In genomic region chr7:19603055-19603454, GRCm38 (mm10) we compare ENCODE assay signal across 9 mouse cellular contexts. TPM values are rescaled to one million over a fixed set of nuclear protein-coding genes. Genes with fewer than 3 reads are reported as not detected.
DNase-seq lines count a peak whose midpoint lies in the region; ATAC-seq lines count a peak whose summit lies in the region.
"Had no signal": no experiment of that assay in that cellular context is flagged by ENCODE, and none has a peak within 500 bp of the region (broad histone marks: within the 10 kb centered on the region; RNA-seq: fewer than 3 reads in every experiment).

No protein-coding gene starts in this region.

- H3K9ac ChIP-seq in heart, embryonic 15.5 days: 0 out of 2 replicates have a peak overlapping the region, but pooled peaks have one; percentile 96
- peak overlapping the region; percentile 80 for H3K9ac ChIP-seq in hindbrain, embryonic 16.5 days (ENCODE audit: low read depth, low read length)
- H3K9ac ChIP-seq in midbrain, embryonic 16.5 days (ENCODE audit: low read depth, low read length): no peak overlapping the region

- H3K4me1 ChIP-seq in heart, embryonic 15.5 days (replicated peaks): peaks cover 32% of the 10 kb centered on the region
- H3K4me1 ChIP-seq in hindbrain, embryonic 16.5 days (ENCODE audit: control insufficient read depth, insufficient read depth, low read depth, low read length): peaks cover 27% of the 10 kb centered on the region
- H3K4me1 ChIP-seq in midbrain, embryonic 16.5 days (ENCODE audit: control insufficient read depth, insufficient read depth, low read length): peaks cover 27% of the 10 kb centered on the region

- H3K4me2 ChIP-seq in heart, embryonic 15.5 days: peak overlapping the region; percentile 83
- H3K4me2 ChIP-seq in hindbrain, embryonic 16.5 days (ENCODE audit: low read length): peak overlapping the region; percentile 82
- peak overlapping the region; percentile 66 for H3K4me2 ChIP-seq in midbrain, embryonic 16.5 days (ENCODE audit: low read length)

- H3K27me3 ChIP-seq in heart, embryonic 15.5 days: no peaks in the 10 kb centered on the region
- H3K27me3 ChIP-seq in hindbrain, embryonic 16.5 days (replicated peaks; ENCODE audit: control insufficient read depth, insufficient read depth, low read length): no peaks in the 10 kb centered on the region
- H3K27me3 ChIP-seq in midbrain, embryonic 16.5 days (ENCODE audit: control insufficient read depth, insufficient read depth, low read depth, low read length): no peaks in the 10 kb centered on the region

- peak overlapping the region; percentile 94 for H3K4me3 ChIP-seq in heart, embryonic 15.5 days
- peak overlapping the region; percentile 65 for H3K4me3 ChIP-seq in hindbrain, embryonic 16.5 days (ENCODE audit: low read length)
- H3K4me3 ChIP-seq in midbrain, embryonic 16.5 days (ENCODE audit: low read depth, low read length): peak overlapping the region; percentile 80

- H3K27ac ChIP-seq in heart, embryonic 15.5 days: no peak overlapping the region
- no peak overlapping the region for H3K27ac ChIP-seq in hindbrain, embryonic 16.5 days (ENCODE audit: low read depth, low read length)
- no peak overlapping the region for H3K27ac ChIP-seq in midbrain, embryonic 16.5 days (ENCODE audit: low read length)

- WGBS in heart, embryonic 15.5 days: 72% methylated on average over 12 of the region's 12 CpGs
- 81% methylated on average over 12 of the region's 12 CpGs for WGBS in hindbrain, embryonic 16.5 days
- 90% methylated on average over 12 of the region's 12 CpGs for WGBS in midbrain, embryonic 16.5 days

- DNase-seq in heart, adult 8-10 months (ENCODE audit: low spot score): no peak
- DNase-seq in ZHBTc4 (ENCODE audit: low read depth, low spot score): peak; percentile 69
- DNase-seq in gastrocnemius, postnatal 10 days: no peak
- DNase-seq in frontal cortex, adult 2 months (ENCODE audit: extremely low spot score in 1 of 2, low spot score in 1 of 2): no peak
- DNase-seq in spleen, postnatal 4 days (ENCODE audit: low spot score in 2 of 2): no peak
- DNase-seq: cerebellum, postnatal 10 days had no signal

- peaks cover 26% of the 10 kb centered on the region; the same call in 1 of the 2 replicates for H3K36me3 ChIP-seq in heart, embryonic 15.5 days
- 0 out of 2 replicates have a peak, but pooled peaks cover 2% of the 10 kb centered on the region for H3K36me3 ChIP-seq in hindbrain, embryonic 16.5 days (ENCODE audit: control insufficient read depth, insufficient read depth, low read length)
- peaks cover 7% of the 10 kb centered on the region for H3K36me3 ChIP-seq in midbrain, embryonic 16.5 days (ENCODE audit: control insufficient read depth, insufficient read depth, low read length)

- no peaks in the 10 kb centered on the region for H3K9me3 ChIP-seq in heart, embryonic 15.5 days (replicated peaks)
- H3K9me3 ChIP-seq in hindbrain, embryonic 16.5 days (ENCODE audit: control insufficient read depth, low read length): no peaks in the 10 kb centered on the region
- no peaks in the 10 kb centered on the region for H3K9me3 ChIP-seq in midbrain, embryonic 16.5 days (replicated peaks; ENCODE audit: control insufficient read depth, low read length, poor library complexity, severe bottlenecking)

- no peak for ATAC-seq in heart, embryonic 15.5 days (replicated peaks; ENCODE audit: insufficient number of reproducible peaks, insufficient read depth, low FRiP score, low read depth)
- no peak for ATAC-seq in hindbrain, embryonic 16.5 days
- ATAC-seq in midbrain, embryonic 16.5 days: no peak

RNA-seq across cellular contexts. Expression of gene Clasrp, which starts 1.2 kb away (rescaled TPM):
- polyA plus RNA-seq in heart, embryonic 15.5 days (2015; fragmentation: Nextera tagmentation; extraction: Ambion mirVana): 28.5 and 39.0 TPM in 2 replicates
- 10 to 100 TPM in 3 of 4 experiments, 1 to 10 TPM in 1; 9.6 to 16.8 (median 12.1) TPM for total RNA-seq in heart, adult 8-10 months (2022)
- 54.1 and 54.4 TPM in 2 replicates for polyA plus RNA-seq in hindbrain, embryonic 16.5 days (2015; fragmentation: Nextera tagmentation; extraction: Ambion mirVana)
- polyA plus RNA-seq in midbrain, embryonic 16.5 days (2015; fragmentation: Nextera tagmentation; extraction: Ambion mirVana): 58.6 TPM in 2 replicates
- 10 to 100 TPM; 15.2 to 23.2 TPM for total RNA-seq in gastrocnemius, postnatal 10 days (2021)
- polyA plus RNA-seq in frontal cortex, adult 2 months (2012; rRNA removed): 152 and 164 TPM in 2 replicates

RNA-seq across cellular contexts. Expression of gene Gemin7, which starts 25.7 kb away (rescaled TPM):
- polyA plus RNA-seq in heart, embryonic 15.5 days (2015; fragmentation: Nextera tagmentation; extraction: Ambion mirVana): 111 and 131 TPM in 2 replicates
- total RNA-seq in heart, adult 8-10 months (2022): 10 to 100 TPM; 44.9 to 65.4 (median 52.1) TPM
- polyA plus RNA-seq in hindbrain, embryonic 16.5 days (2015; fragmentation: Nextera tagmentation; extraction: Ambion mirVana): 147 and 162 TPM in 2 replicates
- polyA plus RNA-seq in midbrain, embryonic 16.5 days (2015; fragmentation: Nextera tagmentation; extraction: Ambion mirVana): 143 and 145 TPM in 2 replicates
- total RNA-seq in gastrocnemius, postnatal 10 days (2021): 10 to 100 TPM; 52.0 to 59.8 TPM
- polyA plus RNA-seq in frontal cortex, adult 2 months (2012; rRNA removed): 47.9 and 49.9 TPM in 2 replicates

RNA-seq across cellular contexts. Expression of gene Zfp296, which starts 26.0 kb away (rescaled TPM):
- 0.38 and 0.42 TPM in 2 replicates for polyA plus RNA-seq in heart, embryonic 15.5 days (2015; fragmentation: Nextera tagmentation; extraction: Ambion mirVana)
- total RNA-seq in heart, adult 8-10 months (2022): under 1 TPM; 0.25 to 0.84 (median 0.34) TPM
- 0.20 and 0.46 TPM in 2 replicates for polyA plus RNA-seq in hindbrain, embryonic 16.5 days (2015; fragmentation: Nextera tagmentation; extraction: Ambion mirVana)
- polyA plus RNA-seq in midbrain, embryonic 16.5 days (2015; fragmentation: Nextera tagmentation; extraction: Ambion mirVana): 0.11 and 0.14 TPM in 2 replicates
- under 1 TPM; 0.21 to 0.23 TPM for total RNA-seq in gastrocnemius, postnatal 10 days (2021)
- polyA plus RNA-seq in frontal cortex, adult 2 months (2012; rRNA removed): 2.0 and 2.9 TPM in 2 replicates

RNA-seq across cellular contexts. Expression of gene Relb, which starts 26.2 kb away (rescaled TPM):
- polyA plus RNA-seq in heart, embryonic 15.5 days (2015; fragmentation: Nextera tagmentation; extraction: Ambion mirVana): 6.1 and 10.0 TPM in 2 replicates
- total RNA-seq in heart, adult 8-10 months (2022): 1 to 10 TPM; 6.4 to 9.2 (median 7.7) TPM
- polyA plus RNA-seq in hindbrain, embryonic 16.5 days (2015; fragmentation: Nextera tagmentation; extraction: Ambion mirVana): 6.7 and 6.9 TPM in 2 replicates
- polyA plus RNA-seq in midbrain, embryonic 16.5 days (2015; fragmentation: Nextera tagmentation; extraction: Ambion mirVana): 6.1 and 6.5 TPM in 2 replicates
- total RNA-seq in gastrocnemius, postnatal 10 days (2021): 1 to 10 TPM; 7.3 to 9.0 TPM
- 6.1 and 6.5 TPM in 2 replicates for polyA plus RNA-seq in frontal cortex, adult 2 months (2012; rRNA removed)

RNA-seq across cellular contexts. Expression of gene Ppp1r37, which starts 40.2 kb away (rescaled TPM):
- 15.8 and 24.0 TPM in 2 replicates for polyA plus RNA-seq in heart, embryonic 15.5 days (2015; fragmentation: Nextera tagmentation; extraction: Ambion mirVana)
- total RNA-seq in heart, adult 8-10 months (2022): 10 to 100 TPM; 61.6 to 72.9 (median 63.8) TPM
- polyA plus RNA-seq in hindbrain, embryonic 16.5 days (2015; fragmentation: Nextera tagmentation; extraction: Ambion mirVana): 37.7 and 38.3 TPM in 2 replicates
- 34.7 and 37.8 TPM in 2 replicates for polyA plus RNA-seq in midbrain, embryonic 16.5 days (2015; fragmentation: Nextera tagmentation; extraction: Ambion mirVana)
- total RNA-seq in gastrocnemius, postnatal 10 days (2021): 10 to 100 TPM; 38.7 to 41.1 TPM
- polyA plus RNA-seq in frontal cortex, adult 2 months (2012; rRNA removed): 131 and 146 TPM in 2 replicates
